Mouse (Mus musculus) cortical plate, adult 2 months (tissue): ENCODE data around the gene Ablim1.

Source experiments
- CTCF ChIP-seq: fragments of 200-500 bp; IDR thresholded peaks from 2 replicates; pipeline ENCODE4 v1.5.1; 2011; ENCODE audit warnings: mild to moderate bottlenecking, control low read depth, low read length; ENCODE audit not compliant: insufficient read depth; ENCODE audit errors: extremely low read depth
- POLR2A ChIP-seq: fragments of 200-500 bp; IDR thresholded peaks from 2 replicates; pipeline ENCODE4 v1.6.1; 2011; ENCODE audit warnings: mild to moderate bottlenecking, low read length, control low read depth; ENCODE audit not compliant: insufficient read depth; ENCODE audit errors: extremely low read depth

GRCm38 (mm10) chr19:57029461-57029860 lies 285.3 kb downstream of the Ablim1 start:
- TF ChIP-seq POLR2A (no peak), CTCF (no peak)
